Mouse (Mus musculus): ENCODE measurements around the gene Tob2. TPM values are rescaled to one million over a fixed set of nuclear protein-coding genes. Genes with fewer than 3 reads are reported as not detected.
A peak's percentile ranks its signal among the peaks of the same experiment; 100 is the strongest.

Tob2 gene
- total RNA-seq, 1 experiment from 2014 or later = 27.1 TPM

- no peak for ATAC-seq (replicated peaks; ENCODE audit: insufficient number of reproducible peaks, low FRiP score, low TSS enrichment, poor library complexity, severe bottlenecking)
Observed at GRCm38 (mm10) chr15:81845033-81845625, 13.5 kb downstream of the Tob2 start.

- ATAC-seq (replicated peaks; ENCODE audit: insufficient number of reproducible peaks, low FRiP score, low TSS enrichment, poor library complexity, severe bottlenecking) = no peak
Observed at GRCm38 (mm10) chr15:81842275-81842674, 16.3 kb downstream of the Tob2 start.

GRCm38 (mm10) chr15:81840306-81840705 is 18.3 kb downstream of the Tob2 start:
- ATAC-seq (replicated peaks; ENCODE audit: insufficient number of reproducible peaks, low FRiP score, low TSS enrichment, poor library complexity, severe bottlenecking) = no peak

GRCm38 (mm10) chr15:81839634-81840033 is 19.0 kb downstream of the Tob2 start:
- ATAC-seq (replicated peaks; ENCODE audit: insufficient number of reproducible peaks, low FRiP score, low TSS enrichment, poor library complexity, severe bottlenecking) = no peak

- no peak for ATAC-seq (replicated peaks; ENCODE audit: insufficient number of reproducible peaks, low FRiP score, low TSS enrichment, poor library complexity, severe bottlenecking)
Observed at GRCm38 (mm10) chr15:81838554-81839235, 19.9 kb downstream of the Tob2 start.

GRCm38 (mm10) chr15:81836966-81837920 is 21.4 kb downstream of the Tob2 start:
- ATAC-seq (replicated peaks; ENCODE audit: insufficient number of reproducible peaks, low FRiP score, low TSS enrichment, poor library complexity, severe bottlenecking) = no peak

GRCm38 (mm10) chr15:81836124-81836821 is 22.3 kb downstream of the Tob2 start:
- peak; percentile 75 for ATAC-seq (replicated peaks; ENCODE audit: insufficient number of reproducible peaks, low FRiP score, low TSS enrichment, poor library complexity, severe bottlenecking)

- ATAC-seq (replicated peaks; ENCODE audit: insufficient number of reproducible peaks, low FRiP score, low TSS enrichment, poor library complexity, severe bottlenecking) = no peak
Observed at GRCm38 (mm10) chr15:81835007-81835880, 23.4 kb downstream of the Tob2 start.

- no peak for ATAC-seq (replicated peaks; ENCODE audit: insufficient number of reproducible peaks, low FRiP score, low TSS enrichment, poor library complexity, severe bottlenecking)
Observed at GRCm38 (mm10) chr15:81834171-81834841, 24.3 kb downstream of the Tob2 start.

- ATAC-seq (replicated peaks; ENCODE audit: insufficient number of reproducible peaks, low FRiP score, low TSS enrichment, poor library complexity, severe bottlenecking) = no peak
Observed at GRCm38 (mm10) chr15:81833481-81833880, 25.1 kb downstream of the Tob2 start.

GRCm38 (mm10) chr15:81832219-81832618 is 26.4 kb downstream of the Tob2 start:
- ATAC-seq (replicated peaks; ENCODE audit: insufficient number of reproducible peaks, low FRiP score, low TSS enrichment, poor library complexity, severe bottlenecking) = no peak

- ATAC-seq (replicated peaks; ENCODE audit: insufficient number of reproducible peaks, low FRiP score, low TSS enrichment, poor library complexity, severe bottlenecking) = peak; percentile 95
Observed at GRCm38 (mm10) chr15:81831136-81831825, 27.3 kb downstream of the Tob2 start.

GRCm38 (mm10) chr15:81830530-81830929 is 28.1 kb downstream of the Tob2 start:
- no peak for ATAC-seq (replicated peaks; ENCODE audit: insufficient number of reproducible peaks, low FRiP score, low TSS enrichment, poor library complexity, severe bottlenecking)

- ATAC-seq (replicated peaks; ENCODE audit: insufficient number of reproducible peaks, low FRiP score, low TSS enrichment, poor library complexity, severe bottlenecking) = no peak
Observed at GRCm38 (mm10) chr15:81829208-81829580, 29.4 kb downstream of the Tob2 start.

GRCm38 (mm10) chr15:81828426-81829207 is 30.0 kb downstream of the Tob2 start:
- no peak for ATAC-seq (replicated peaks; ENCODE audit: insufficient number of reproducible peaks, low FRiP score, low TSS enrichment, poor library complexity, severe bottlenecking)

GRCm38 (mm10) chr15:81824832-81825231 is 33.8 kb downstream of the Tob2 start:
- no peak for ATAC-seq (replicated peaks; ENCODE audit: insufficient number of reproducible peaks, low FRiP score, low TSS enrichment, poor library complexity, severe bottlenecking)

Data from monocyte, adult 5-6 weeks (primary cell).